Mouse (Mus musculus): ENCODE data around the gene Srcap.
"Not testable (repeated sequence)": the region's sequence is repeated elsewhere in the genome, so short reads cannot be mapped to it uniquely, and the experiment has no call there.

Gene Srcap

GRCm38 (mm10) chr7:127511808-127512230, at the start of gene Srcap:
Gene Srcap (plus strand): TSS chr7:127511983.
- peak; percentile 98 for DNase-seq (ENCODE audit: low spot score)

- DNase-seq (ENCODE audit: low spot score) = no peak
Measured at GRCm38 (mm10) chr7:127465191-127465590, 46.6 kb upstream of the Srcap start.

GRCm38 (mm10) chr7:127465670-127466069, 46.1 kb upstream of the Srcap start:
- DNase-seq (ENCODE audit: low spot score) = not testable (repeated sequence)

- no peak for DNase-seq (ENCODE audit: low spot score)
Measured at GRCm38 (mm10) chr7:127466606-127467005, 45.2 kb upstream of the Srcap start.

- DNase-seq (ENCODE audit: low spot score) = peak; percentile 9
Measured at GRCm38 (mm10) chr7:127470011-127470715, 41.6 kb upstream of the Srcap start.

- peak; percentile 96 for DNase-seq (ENCODE audit: low spot score)
Measured at GRCm38 (mm10) chr7:127470743-127471645, 40.8 kb upstream of the Srcap start.

- DNase-seq (ENCODE audit: low spot score) = no peak
Measured at GRCm38 (mm10) chr7:127471646-127472010, 40.2 kb upstream of the Srcap start.

GRCm38 (mm10) chr7:127472060-127472459, 39.7 kb upstream of the Srcap start:
- no peak for DNase-seq (ENCODE audit: low spot score)

- no peak for DNase-seq (ENCODE audit: low spot score)
Measured at GRCm38 (mm10) chr7:127473705-127474104, 38.1 kb upstream of the Srcap start.

GRCm38 (mm10) chr7:127474378-127475070, 37.3 kb upstream of the Srcap start:
- no peak for DNase-seq (ENCODE audit: low spot score)

GRCm38 (mm10) chr7:127475186-127475740, 36.5 kb upstream of the Srcap start:
- DNase-seq (ENCODE audit: low spot score) = no peak

GRCm38 (mm10) chr7:127476336-127476735, 35.4 kb upstream of the Srcap start:
- no peak for DNase-seq (ENCODE audit: low spot score)

GRCm38 (mm10) chr7:127476855-127477254, 34.9 kb upstream of the Srcap start:
- no peak for DNase-seq (ENCODE audit: low spot score)

GRCm38 (mm10) chr7:127477687-127478634, 33.8 kb upstream of the Srcap start:
- peak; percentile 100 for DNase-seq (ENCODE audit: low spot score)

- peak; percentile 98 for DNase-seq (ENCODE audit: low spot score)
Measured at GRCm38 (mm10) chr7:127478635-127479317, 33.0 kb upstream of the Srcap start, which contains the start of gene Fbrs. Gene Fbrs (plus strand): TSS chr7:127479199.

- DNase-seq (ENCODE audit: low spot score) = peak; percentile 20
Measured at GRCm38 (mm10) chr7:127479318-127480225, 32.2 kb upstream of the Srcap start.

- peak; percentile 45 for DNase-seq (ENCODE audit: low spot score)
Measured at GRCm38 (mm10) chr7:127480321-127480720, 31.5 kb upstream of the Srcap start.

GRCm38 (mm10) chr7:127485416-127485815, 26.4 kb upstream of the Srcap start:
- no peak for DNase-seq (ENCODE audit: low spot score)

- not testable (repeated sequence) for DNase-seq (ENCODE audit: low spot score)
Measured at GRCm38 (mm10) chr7:127488364-127488763, 23.4 kb upstream of the Srcap start.

Measured in lung, postnatal 25 days (tissue).